Mouse (Mus musculus) left cerebral cortex, postnatal 36 days (tissue): ENCODE measurements around the gene Ranbp3. TPM values are rescaled to one million over a fixed set of nuclear protein-coding genes. Genes with fewer than 3 reads are reported as not detected.
A peak's percentile ranks its signal among the peaks of the same experiment; 100 is the strongest.

Experiments used
- DNase-seq, 2 experiments: peaks; one replicate each; pipeline ENCODE4 v3.0.0; 2021 to 2022; ENCODE audit warnings: low spot score in 2 of 2, mixed read lengths in 1 of 2
- intact Hi-C: fragments of 180-260 bp; cut with DNase I; formaldehyde crosslinking; loops from one replicate; pipeline ENCODE4 v1.15.1; 2025
- total RNA-seq, 2 experiments: library from RNA; stranded (reverse); gene quantifications; 2 replicates each; pipeline ENCODE4 v1.2.3; 2021

Ranbp3 gene
- total RNA-seq, 2 experiments from 2014 or later, result 96.3 to 99.5 TPM

DNA sequence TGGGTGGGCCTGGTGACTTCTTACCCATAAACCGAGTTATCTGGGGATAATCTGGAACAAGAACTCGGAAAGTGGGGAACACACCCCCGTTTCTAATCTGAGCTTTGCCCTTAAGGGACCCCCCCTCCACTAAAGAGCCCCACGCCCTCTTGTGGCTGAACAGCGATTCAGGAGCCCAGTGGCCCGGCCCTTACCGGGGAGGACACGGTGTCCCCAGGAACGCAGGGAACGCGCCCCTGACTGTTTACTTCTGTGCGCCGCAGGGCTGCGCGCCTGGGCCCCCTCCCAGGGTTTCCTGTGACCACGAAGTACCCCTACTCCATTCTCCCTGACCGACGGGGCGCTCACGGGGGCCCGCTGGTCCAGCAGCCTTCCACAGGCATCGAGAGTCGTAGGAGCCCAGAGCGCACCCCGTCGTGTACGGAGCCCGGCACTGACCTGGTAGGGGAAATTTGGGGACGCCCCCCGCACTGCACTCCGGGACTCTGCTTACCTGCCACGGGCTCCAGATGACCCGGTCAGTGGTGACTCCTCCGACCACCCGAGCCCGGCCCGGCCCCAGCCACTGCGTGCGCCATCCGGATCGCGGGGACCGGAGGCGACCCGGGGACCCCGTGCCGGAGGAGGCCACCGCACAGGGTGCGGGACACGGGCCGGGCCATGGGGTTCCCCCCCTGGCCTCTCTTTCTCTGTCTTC is 83.8 kb downstream of the Ranbp3 start:
- intact Hi-C loops, result loop anchor here (5.0 kb wide), 1 partner anchor 40 kb away; the partner anchor contains the start of genes Ndufa11 and Vmac
- no peak for DNase-seq

DNA sequence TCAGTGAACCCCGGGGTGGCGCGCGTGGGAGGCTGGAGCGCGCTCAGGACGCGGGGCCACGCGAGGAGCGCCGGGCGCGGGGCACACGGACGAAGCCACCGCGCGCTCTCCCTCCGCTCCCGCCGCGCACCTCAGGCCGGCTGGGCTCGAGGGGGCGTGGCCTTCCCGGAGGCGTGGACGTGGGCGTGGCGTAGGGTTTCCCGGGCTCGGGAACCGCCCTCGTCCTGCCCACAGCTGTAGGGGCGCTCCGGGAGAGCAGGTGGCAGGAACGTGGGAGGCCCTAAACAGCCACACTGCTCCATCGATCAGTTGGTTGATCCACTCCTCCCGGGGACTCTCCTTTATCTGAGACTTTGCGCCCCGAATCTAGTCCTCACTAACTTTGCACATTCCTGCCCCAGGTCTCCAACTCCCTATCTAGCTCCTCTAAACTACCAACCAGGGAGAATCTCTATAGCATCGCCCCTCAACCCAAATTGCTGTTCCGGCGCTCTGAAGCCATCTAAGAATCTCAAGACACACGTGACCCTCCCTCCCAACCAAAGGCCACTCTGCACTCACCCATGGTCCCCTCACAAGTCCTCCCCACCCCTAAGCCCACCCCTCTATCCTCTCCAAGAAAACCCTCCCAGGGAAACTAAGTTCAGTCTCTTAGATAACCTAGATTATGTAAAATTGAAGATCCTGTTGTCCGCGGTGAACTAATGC is 84.5 kb downstream of the Ranbp3 start, which contains the start of gene Nrtn:
Gene Nrtn, minus strand, starts transcription at position 115 of the 708 bp plus-strand sequence.
- intact Hi-C loops, result loop anchor here (5.0 kb wide), 1 partner anchor 40 kb away; the partner anchor contains the start of genes Ndufa11 and Vmac
- DNase-seq, result peak; percentile 48 to 49

DNA sequence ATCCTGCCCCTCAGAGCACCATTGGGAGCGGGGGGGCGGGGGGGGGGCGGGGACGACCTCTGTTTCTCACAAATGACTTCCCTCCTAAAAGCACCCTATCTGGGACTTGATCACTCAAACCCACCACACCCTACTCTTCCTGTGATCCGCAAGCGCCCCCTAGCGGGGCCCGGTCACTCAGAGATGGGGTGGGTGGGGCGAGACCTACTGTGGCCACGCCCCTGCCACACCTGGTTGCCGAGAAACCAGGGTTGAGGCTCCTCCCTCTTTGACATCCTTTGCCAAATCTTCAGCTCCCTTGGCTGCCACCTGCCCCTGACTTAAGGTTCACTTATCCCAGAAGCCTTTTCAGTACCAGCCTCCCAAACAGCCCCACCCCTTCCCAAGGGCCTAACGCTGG is 85.0 kb downstream of the Ranbp3 start:
- intact Hi-C loops, result loop anchor here (5.0 kb wide), 1 partner anchor 41 kb away; the partner anchor contains the start of genes Ndufa11 and Vmac
- peak; percentile 51 to 54 for DNase-seq

DNA sequence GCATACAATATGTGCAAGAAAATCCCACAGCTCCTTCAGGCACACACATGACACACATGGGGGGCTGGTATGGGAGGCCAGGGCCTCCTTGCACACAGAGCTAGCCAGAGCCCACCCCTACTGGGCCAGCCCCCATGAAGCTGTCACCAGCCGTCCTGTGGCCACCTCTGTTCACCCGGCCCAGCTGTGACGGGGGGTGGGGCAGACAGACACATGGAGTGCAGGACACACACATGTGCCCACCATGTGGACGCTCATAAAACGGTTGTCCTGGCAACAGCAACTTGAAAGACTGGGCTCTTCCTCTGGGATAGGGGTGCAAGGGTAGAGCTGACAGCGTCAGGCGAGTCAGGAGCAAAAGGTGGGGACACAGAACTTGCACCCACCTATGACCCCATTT is 86.2 kb downstream of the Ranbp3 start:
- intact Hi-C loops, result loop anchor here (5.0 kb wide), 1 partner anchor 42 kb away; the partner anchor contains the start of genes Ndufa11 and Vmac
- DNase-seq, result no peak

DNA sequence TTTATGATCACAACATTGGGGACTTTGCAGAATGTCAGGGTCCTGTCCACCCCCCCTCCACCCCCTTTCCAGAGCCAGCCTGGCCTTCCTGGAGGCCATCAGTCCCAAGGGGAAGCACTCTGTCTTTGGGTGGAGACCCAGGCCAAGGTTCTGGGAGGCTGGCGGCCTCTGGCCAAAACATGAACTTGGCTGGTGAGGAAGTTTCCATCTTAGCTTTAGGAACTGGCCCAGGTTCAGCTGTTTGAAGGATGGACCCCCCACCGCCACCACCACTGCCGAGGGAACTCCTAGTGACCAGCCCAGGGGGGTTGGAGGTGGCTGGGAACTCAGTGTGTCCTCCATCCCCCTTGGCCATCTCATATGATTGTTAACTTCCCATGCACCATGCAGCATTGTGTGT is 88.0 kb downstream of the Ranbp3 start:
- no peak for DNase-seq
- intact Hi-C loops, result loop anchor here (5.0 kb wide), 2 partner anchors 89 to 149 kb away; partner anchors contain the start of genes Ranbp3 and Rpl36

Other genes starting within 250 kb of the Ranbp3 start
- 100 to 1,000 TPM; 576 to 675 TPM for gene Ptprs, start 196.8 kb upstream of the Ranbp3 start, total RNA-seq
- not detected for gene Znrf4, start 160.9 kb upstream of the Ranbp3 start, total RNA-seq
- gene Gm20219, start 118.9 kb upstream of the Ranbp3 start, total RNA-seq, result 1 to 10 TPM; 1.3 to 3.5 TPM
- 100 to 1,000 TPM in 1 of 2 experiments, 10 to 100 TPM in 1; 73.4 to 145 TPM for gene Safb2, start 88.7 kb upstream of the Ranbp3 start, total RNA-seq
- gene Safb, start 88.5 kb upstream of the Ranbp3 start, total RNA-seq, result 100 to 1,000 TPM; 126 to 182 TPM
- gene 2410015M20Rik, start 63.5 kb upstream of the Ranbp3 start, total RNA-seq, result 100 to 1,000 TPM; 120 to 139 TPM
- 100 to 1,000 TPM; 343 to 401 TPM for gene Rpl36, start 59.9 kb upstream of the Ranbp3 start, total RNA-seq
- 10 to 100 TPM; 62.7 to 64.1 TPM for gene Lonp1, start 46.4 kb upstream of the Ranbp3 start, total RNA-seq
- under 1 TPM; 0.57 to 0.91 TPM for gene Catsperd, start 45.2 kb upstream of the Ranbp3 start, total RNA-seq
- 100 to 1,000 TPM; 190 to 237 TPM for gene Ndufa11, start 44.5 kb downstream of the Ranbp3 start, total RNA-seq
- 10 to 100 TPM; 13.7 to 14.9 TPM for gene Vmac, start 44.7 kb downstream of the Ranbp3 start, total RNA-seq
- gene Nrtn, start 84.2 kb downstream of the Ranbp3 start, total RNA-seq, result 1 to 10 TPM; 5.9 to 7.3 TPM
- gene Dus3l, start 91.5 kb downstream of the Ranbp3 start, total RNA-seq, result 10 to 100 TPM; 57.6 to 75.6 TPM
- 1 to 10 TPM; 1.2 to 1.3 TPM for gene Prr22, start 97.0 kb downstream of the Ranbp3 start, total RNA-seq
- 1 to 10 TPM; 2.7 to 2.9 TPM for gene Rfx2, start 157.7 kb downstream of the Ranbp3 start, total RNA-seq
- not detected for gene Acsbg2, start 201.2 kb downstream of the Ranbp3 start, total RNA-seq
- under 1 TPM in 1 of 2 experiments, not detected in 1; 0.14 TPM for gene 1700061G19Rik, start 202.2 kb downstream of the Ranbp3 start, total RNA-seq